Mouse (Mus musculus): ENCODE measurements around the gene Ankrd54. TPM values are rescaled to one million over a fixed set of nuclear protein-coding genes. Genes with fewer than 3 reads are reported as not detected.
A peak's percentile ranks its signal among the peaks of the same experiment; 100 is the strongest.

Gene Ankrd54
- polyA plus RNA-seq, 1 experiment from 2014 or later: 53.0 TPM

GRCm38 (mm10) chr15:79099456-79099855, 36.8 kb upstream of the Ankrd54 start:
- Histone ChIP-seq H3K27me3 (no peaks in the 10 kb centered on the region), H3K4me3 (no peak overlapping the region), H3K4me2 (no peak overlapping the region), H3K36me3 (ENCODE audit: poor library complexity, severe bottlenecking) (peaks cover 21% of the 10 kb centered on the region), H3K9ac (no peak overlapping the region), H3K4me1 (0 out of 2 replicates have a peak, but pooled peaks cover 6% of the 10 kb centered on the region), H3K9me3 (replicated peaks) (no peaks in the 10 kb centered on the region), H3K27ac (no peak overlapping the region)
- WGBS: 73% methylated on average over 4 of the region's 4 CpGs
- ATAC-seq: no peak

GRCm38 (mm10) chr15:79098868-79099267, 36.2 kb upstream of the Ankrd54 start:
- H3K4me3 ChIP-seq: no peak overlapping the region
- no peaks in the 10 kb centered on the region for H3K27me3 ChIP-seq
- no peak overlapping the region for H3K27ac ChIP-seq
- H3K9ac ChIP-seq: no peak overlapping the region
- WGBS: 57% methylated on average over 7 of the region's 7 CpGs
- H3K4me1 ChIP-seq: 0 out of 2 replicates have a peak, but pooled peaks cover 6% of the 10 kb centered on the region
- no peaks in the 10 kb centered on the region for H3K9me3 ChIP-seq (replicated peaks)
- H3K4me2 ChIP-seq: no peak overlapping the region
- no peak for ATAC-seq
- H3K36me3 ChIP-seq (ENCODE audit: poor library complexity, severe bottlenecking): peaks cover 27% of the 10 kb centered on the region

- no peak for ATAC-seq
- Histone ChIP-seq H3K27me3 (no peaks in the 10 kb centered on the region), H3K4me1 (0 out of 2 replicates have a peak, but pooled peaks cover 6% of the 10 kb centered on the region), H3K27ac (no peak overlapping the region), H3K36me3 (ENCODE audit: poor library complexity, severe bottlenecking) (peaks cover 34% of the 10 kb centered on the region), H3K9ac (no peak overlapping the region), H3K4me3 (no peak overlapping the region), H3K9me3 (replicated peaks) (no peaks in the 10 kb centered on the region), H3K4me2 (no peak overlapping the region)
- WGBS: 78% methylated on average over 5 of the region's 5 CpGs
Observed at GRCm38 (mm10) chr15:79098220-79098619, 35.5 kb upstream of the Ankrd54 start.

- Histone ChIP-seq H3K4me1 (0 out of 2 replicates have a peak, but pooled peaks cover 6% of the 10 kb centered on the region), H3K9me3 (replicated peaks) (no peaks in the 10 kb centered on the region), H3K36me3 (ENCODE audit: poor library complexity, severe bottlenecking) (peaks cover 40% of the 10 kb centered on the region), H3K27me3 (no peaks in the 10 kb centered on the region), H3K9ac (0 out of 2 replicates have a peak overlapping the region, but pooled peaks have one; percentile 17), H3K27ac (peak overlapping the region; percentile 36; the same call in 1 of the 2 replicates), H3K4me2 (no peak overlapping the region), H3K4me3 (no peak overlapping the region)
- ATAC-seq: no peak
- 64% methylated on average over 6 of the region's 6 CpGs for WGBS
Observed at GRCm38 (mm10) chr15:79097611-79098025, 34.9 kb upstream of the Ankrd54 start.

- Histone ChIP-seq H3K4me2 (no peak overlapping the region), H3K27me3 (no peaks in the 10 kb centered on the region), H3K4me1 (0 out of 2 replicates have a peak, but pooled peaks cover 6% of the 10 kb centered on the region), H3K9ac (no peak overlapping the region), H3K9me3 (replicated peaks) (no peaks in the 10 kb centered on the region), H3K4me3 (no peak overlapping the region), H3K27ac (peak overlapping the region; percentile 36; the same call in 1 of the 2 replicates), H3K36me3 (ENCODE audit: poor library complexity, severe bottlenecking) (peaks cover 45% of the 10 kb centered on the region)
- no peak for ATAC-seq
- WGBS: 51% methylated on average over 2 of the region's 2 CpGs
Observed at GRCm38 (mm10) chr15:79097135-79097534, 34.4 kb upstream of the Ankrd54 start.

GRCm38 (mm10) chr15:79096556-79096955, 33.9 kb upstream of the Ankrd54 start:
- Histone ChIP-seq H3K4me3 (no peak overlapping the region), H3K27me3 (no peaks in the 10 kb centered on the region), H3K9me3 (replicated peaks) (no peaks in the 10 kb centered on the region), H3K9ac (no peak overlapping the region), H3K4me2 (no peak overlapping the region), H3K4me1 (0 out of 2 replicates have a peak, but pooled peaks cover 6% of the 10 kb centered on the region), H3K27ac (no peak overlapping the region), H3K36me3 (ENCODE audit: poor library complexity, severe bottlenecking) (peaks cover 50% of the 10 kb centered on the region)
- ATAC-seq: no peak
- 85% methylated on average over 3 of the region's 3 CpGs for WGBS

GRCm38 (mm10) chr15:79095483-79095882, 32.8 kb upstream of the Ankrd54 start:
- Histone ChIP-seq H3K9me3 (replicated peaks) (no peaks in the 10 kb centered on the region), H3K36me3 (ENCODE audit: poor library complexity, severe bottlenecking) (peaks cover 61% of the 10 kb centered on the region), H3K9ac (no peak overlapping the region), H3K27me3 (no peaks in the 10 kb centered on the region), H3K4me1 (0 out of 2 replicates have a peak, but pooled peaks cover 6% of the 10 kb centered on the region), H3K4me3 (no peak overlapping the region), H3K4me2 (no peak overlapping the region), H3K27ac (no peak overlapping the region)
- no peak for ATAC-seq
- 89% methylated on average over 5 of the region's 5 CpGs for WGBS

- 79% methylated on average over 7 of the region's 7 CpGs for WGBS
Observed at GRCm38 (mm10) chr15:79093083-79093839, 30.6 kb upstream of the Ankrd54 start.

GRCm38 (mm10) chr15:79092284-79092683, 29.6 kb upstream of the Ankrd54 start:
- no peaks in the 10 kb centered on the region for H3K9me3 ChIP-seq (replicated peaks)
- H3K9ac ChIP-seq: no peak overlapping the region
- no peak overlapping the region for H3K4me2 ChIP-seq
- H3K4me1 ChIP-seq: no peaks in the 10 kb centered on the region
- no peak for ATAC-seq
- H3K27ac ChIP-seq: no peak overlapping the region
- WGBS: 93% methylated on average over 6 of the region's 6 CpGs
- peaks cover 90% of the 10 kb centered on the region for H3K36me3 ChIP-seq (ENCODE audit: poor library complexity, severe bottlenecking)
- no peak overlapping the region for H3K4me3 ChIP-seq
- no peaks in the 10 kb centered on the region for H3K27me3 ChIP-seq

More at GRCm38 (mm10) chr15:79093083-79093839, 30.6 kb upstream of the Ankrd54 start:
- Histone ChIP-seq H3K4me2 (no peak overlapping the region), H3K27me3 (no peaks in the 10 kb centered on the region), H3K9ac (no peak overlapping the region), H3K27ac (no peak overlapping the region), H3K36me3 (ENCODE audit: poor library complexity, severe bottlenecking) (peaks cover 83% of the 10 kb centered on the region), H3K4me3 (no peak overlapping the region), H3K4me1 (0 out of 2 replicates have a peak, but pooled peaks cover 6% of the 10 kb centered on the region), H3K9me3 (replicated peaks) (no peaks in the 10 kb centered on the region)
- ATAC-seq: no peak

- Histone ChIP-seq H3K4me3 (no peak overlapping the region), H3K36me3 (ENCODE audit: poor library complexity, severe bottlenecking) (peaks cover 81% of the 10 kb centered on the region), H3K4me1 (peaks cover 16% of the 10 kb centered on the region), H3K9ac (no peak overlapping the region), H3K27me3 (no peaks in the 10 kb centered on the region), H3K4me2 (no peak overlapping the region), H3K9me3 (replicated peaks) (no peaks in the 10 kb centered on the region), H3K27ac (no peak overlapping the region)
- 97% methylated on average over 7 of the region's 7 CpGs for WGBS
- ATAC-seq: no peak
Observed at GRCm38 (mm10) chr15:79079567-79079966, 16.9 kb upstream of the Ankrd54 start.

GRCm38 (mm10) chr15:79075658-79076365, 13.1 kb upstream of the Ankrd54 start:
- peak overlapping the region; percentile 96 for H3K4me2 ChIP-seq
- no peak overlapping the region for H3K27ac ChIP-seq
- H3K4me3 ChIP-seq: peak overlapping the region; percentile 96
- peaks cover 23% of the 10 kb centered on the region for H3K4me1 ChIP-seq
- H3K9me3 ChIP-seq (replicated peaks): no peaks in the 10 kb centered on the region
- ATAC-seq: no peak; the same call in 1 of the 2 replicates
- 40% methylated on average over 15 of the region's 15 CpGs for WGBS
- peak overlapping the region; percentile 83 for H3K9ac ChIP-seq
- peaks cover 43% of the 10 kb centered on the region for H3K36me3 ChIP-seq (ENCODE audit: poor library complexity, severe bottlenecking)
- no peaks in the 10 kb centered on the region for H3K27me3 ChIP-seq

- Histone ChIP-seq H3K9ac (peak within 1 kb of the TSS; percentile 83), H3K27ac (peak within 1 kb of the TSS; percentile 81), H3K4me1 (peaks cover 23% of the 10 kb centered on the region), H3K9me3 (replicated peaks) (no peaks in the 10 kb centered on the region), H3K36me3 (ENCODE audit: poor library complexity, severe bottlenecking) (peaks cover 37% of the 10 kb centered on the region), H3K4me3 (peak within 1 kb of the TSS; percentile 96), H3K27me3 (no peaks in the 10 kb centered on the region), H3K4me2 (peak within 1 kb of the TSS; percentile 96)
- under 1% methylated on average over 49 of the region's 49 CpGs for WGBS
- ATAC-seq: peak; percentile 94
Observed at GRCm38 (mm10) chr15:79074913-79075532, 12.3 kb upstream of the Ankrd54 start, which contains the start of gene Eif3l. Gene Eif3l (plus strand): TSS chr15:79075179.

All from forebrain, embryonic 13.5 days (tissue).